Mouse (Mus musculus) megakaryocyte progenitor cell, adult 5-6 weeks (primary cell): ENCODE data around the gene Slc15a2. TPM values are rescaled to one million over a fixed set of nuclear protein-coding genes. Genes with fewer than 3 reads are reported as not detected.

Experiments used
- ATAC-seq: replicated peaks from 2 replicates; pipeline ENCODE4 v1.8.0; 2016; ENCODE audit warnings: mild to moderate bottlenecking, moderate TSS enrichment, inconsistent platforms; ENCODE audit not compliant: poor library complexity
- total RNA-seq, 2 experiments: library from RNA; stranded (forward) in 1 of 2; stranded (reverse) in 1 of 2; fragments of 157-497, 149-512 nt in 1 of 2; fragments of 200-1000 nt in 1 of 2; gene quantifications; 2 replicates each; pipeline versions ENCODE4 v1.2.3 to v1.2.4; 2015 to 2017

Slc15a2 gene
- total RNA-seq (2015) = 5.3 and 7.5 TPM in 2 replicates
- 8.0 and 10.3 TPM in 2 replicates for total RNA-seq (2017)

DNA sequence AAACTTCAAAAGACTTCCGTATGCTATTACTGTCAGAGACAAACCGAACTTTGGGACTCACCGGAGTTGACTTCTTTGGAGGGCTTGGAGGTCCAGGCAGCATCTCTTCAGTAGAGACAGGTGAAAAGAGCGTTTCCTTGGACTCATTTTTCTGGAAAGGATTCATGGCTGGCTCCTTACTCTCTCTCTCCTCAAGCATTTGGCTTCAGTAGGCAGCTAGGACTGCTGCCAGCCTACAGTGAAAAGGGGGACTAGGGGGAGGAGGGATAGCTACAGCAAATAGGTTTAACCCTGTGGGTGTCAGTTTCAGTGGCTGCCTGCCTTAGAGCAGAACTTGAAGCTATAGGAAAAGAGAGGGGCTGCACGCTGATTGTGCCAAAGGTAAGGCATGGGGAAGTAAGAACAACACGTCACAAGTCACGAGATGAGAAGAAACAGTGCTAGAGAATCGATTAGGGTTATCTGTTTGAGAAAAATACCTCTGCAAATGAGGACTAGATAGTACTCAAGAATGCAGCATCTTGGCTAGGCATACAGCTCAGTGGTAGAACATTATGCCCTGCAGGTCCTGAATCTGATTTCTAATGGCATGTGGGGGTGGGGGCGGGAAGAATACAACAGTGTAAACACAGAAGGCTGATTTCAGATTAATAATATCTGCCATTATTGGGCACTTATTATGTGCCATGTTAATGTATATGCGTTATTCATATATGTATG lies at the start of gene Slc15a2:
Slc15a2 (minus strand) TSS at position 369 of the 720 bp plus-strand sequence.
- ATAC-seq = no peak

DNA sequence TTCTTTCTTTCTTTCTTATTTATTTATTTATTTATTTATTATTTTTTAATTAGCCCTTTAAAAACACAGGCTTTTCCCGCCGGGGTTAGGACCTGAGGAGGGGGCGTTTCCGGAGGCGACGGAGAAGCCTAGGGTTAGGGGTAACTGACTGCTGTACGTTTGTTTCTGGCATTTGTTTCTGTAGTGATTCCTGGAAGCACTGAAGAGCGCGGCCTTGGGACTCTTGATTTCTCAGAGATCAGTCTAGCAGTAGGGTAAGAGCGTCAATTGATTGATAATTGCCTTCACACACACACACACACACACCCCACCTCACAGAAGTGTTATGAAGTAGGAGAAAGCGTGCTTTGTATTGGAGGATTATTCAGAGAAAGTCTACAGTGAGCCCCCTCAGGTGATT lies 44.1 kb upstream of the Slc15a2 start:
- no peak for ATAC-seq

DNA sequence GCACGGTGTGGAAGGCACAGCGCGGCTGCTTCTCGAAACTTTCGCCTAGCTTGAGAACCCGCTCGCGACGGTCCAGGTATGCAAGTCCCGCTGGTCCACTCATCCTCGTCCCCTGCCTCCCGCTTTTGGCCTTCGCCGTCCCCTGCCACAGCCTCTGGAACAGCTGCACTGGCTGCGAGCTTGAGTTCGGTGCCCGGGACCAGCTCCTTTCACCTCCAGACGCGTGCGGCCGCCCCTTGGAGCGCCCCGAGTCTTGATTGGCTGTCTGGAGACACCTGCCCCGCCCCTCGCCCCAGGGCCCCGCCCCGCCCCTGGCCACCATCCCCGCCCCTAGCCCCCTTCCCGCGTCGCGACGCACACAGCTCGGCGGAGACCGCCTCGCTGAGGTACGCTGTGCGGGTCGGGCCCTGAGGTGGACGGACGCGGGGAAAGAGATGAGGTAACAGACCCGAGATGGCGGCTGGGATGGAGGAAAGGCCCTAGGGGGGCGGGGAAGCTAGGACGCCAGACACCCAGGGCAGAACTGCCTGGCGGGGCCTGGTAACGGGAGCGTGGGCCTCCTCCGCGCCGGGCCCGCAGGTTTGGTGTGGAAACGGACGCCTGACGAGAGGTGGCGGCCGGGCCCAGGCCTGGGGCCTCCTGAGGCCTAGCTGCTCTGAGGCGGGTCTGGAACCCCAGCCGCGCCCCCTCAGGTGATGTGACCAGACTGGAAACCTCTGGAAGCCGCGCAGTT lies 43.5 kb upstream of the Slc15a2 start, which contains the start of gene Iqcb1:
Iqcb1 (plus strand) TSS at position 332 of the 733 bp plus-strand sequence.
- ATAC-seq = peak; percentile 96

DNA sequence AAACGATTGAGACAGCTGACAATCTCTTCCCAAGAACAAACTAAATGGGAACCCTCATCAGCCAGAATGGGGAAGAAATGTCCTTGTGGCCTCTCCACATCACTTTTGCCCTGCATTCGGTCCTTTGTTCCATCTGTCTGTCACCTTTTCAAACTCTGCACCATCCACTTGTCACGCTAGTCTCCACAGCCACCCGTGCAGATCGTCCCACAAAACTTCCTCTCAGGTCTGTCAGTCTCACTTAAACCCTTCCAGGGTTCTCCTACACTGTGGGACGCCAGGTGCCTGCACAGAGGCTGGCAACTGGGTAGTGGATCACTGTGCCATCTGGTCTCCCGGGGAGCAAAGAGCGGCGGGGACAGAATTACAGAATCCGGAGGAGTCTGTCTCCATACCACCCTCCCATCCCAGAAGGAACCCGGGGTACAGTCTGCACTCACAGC lies 42.9 kb upstream of the Slc15a2 start:
- ATAC-seq = no peak; the same call in 1 of the 2 replicates

DNA sequence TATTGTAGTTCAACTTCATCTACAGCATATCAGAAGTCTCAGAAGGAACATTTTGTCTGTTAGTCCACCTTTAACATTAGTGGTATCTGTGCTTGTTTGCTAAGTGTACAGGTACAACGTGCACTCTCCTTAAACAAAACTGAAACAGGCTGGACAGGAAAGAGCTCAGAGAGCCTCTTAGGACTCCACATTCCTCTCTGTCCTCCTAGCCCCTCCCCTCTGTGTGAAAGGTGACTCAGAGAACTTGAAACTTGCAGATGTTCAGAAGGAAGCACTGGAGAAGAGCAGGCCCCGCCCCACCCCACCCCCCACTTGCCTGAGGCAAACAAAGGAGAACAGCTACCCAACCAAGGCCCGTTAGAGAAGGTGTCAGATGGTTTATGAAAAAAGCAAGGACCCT lies 36.7 kb upstream of the Slc15a2 start:
- ATAC-seq = peak; percentile 80

DNA sequence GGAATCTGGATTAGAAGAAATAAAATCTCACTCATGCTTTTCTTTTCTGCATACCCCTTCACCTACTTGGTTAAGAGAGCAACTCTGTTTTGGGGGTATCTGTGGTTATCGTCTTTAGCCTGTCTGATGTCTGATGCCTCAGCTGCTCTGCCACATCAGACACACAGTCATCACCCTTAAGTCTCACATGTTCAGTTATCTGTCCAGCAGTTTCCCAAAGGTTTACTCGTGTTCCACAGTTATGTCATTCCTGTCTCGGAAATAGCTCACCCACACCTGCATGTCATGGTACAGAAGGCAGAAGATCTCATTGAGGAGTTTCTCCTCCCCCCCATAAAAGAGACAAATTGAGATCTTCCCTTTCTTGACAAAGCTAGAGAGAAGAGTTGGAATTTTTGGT lies 36.0 kb upstream of the Slc15a2 start:
- no peak for ATAC-seq

DNA sequence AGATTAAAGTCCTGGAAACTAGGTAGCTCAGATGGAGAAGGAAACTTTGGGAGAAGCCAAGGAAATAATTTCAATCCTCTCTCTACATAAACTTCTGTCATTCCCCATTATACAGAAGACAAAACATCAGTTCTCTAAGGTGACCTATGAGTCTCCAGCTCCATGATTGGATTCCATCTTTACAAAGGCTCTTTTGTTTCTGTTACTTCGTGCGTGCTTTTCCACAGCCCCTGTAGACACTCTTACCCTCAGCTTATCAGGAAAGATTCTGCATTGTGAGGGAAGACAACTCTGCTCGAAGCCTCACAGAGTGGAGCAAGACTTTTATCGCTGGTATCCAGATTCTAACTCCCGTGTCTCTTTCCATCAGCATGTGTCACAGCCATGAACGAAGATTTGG lies 35.3 kb upstream of the Slc15a2 start:
- ATAC-seq = no peak

DNA sequence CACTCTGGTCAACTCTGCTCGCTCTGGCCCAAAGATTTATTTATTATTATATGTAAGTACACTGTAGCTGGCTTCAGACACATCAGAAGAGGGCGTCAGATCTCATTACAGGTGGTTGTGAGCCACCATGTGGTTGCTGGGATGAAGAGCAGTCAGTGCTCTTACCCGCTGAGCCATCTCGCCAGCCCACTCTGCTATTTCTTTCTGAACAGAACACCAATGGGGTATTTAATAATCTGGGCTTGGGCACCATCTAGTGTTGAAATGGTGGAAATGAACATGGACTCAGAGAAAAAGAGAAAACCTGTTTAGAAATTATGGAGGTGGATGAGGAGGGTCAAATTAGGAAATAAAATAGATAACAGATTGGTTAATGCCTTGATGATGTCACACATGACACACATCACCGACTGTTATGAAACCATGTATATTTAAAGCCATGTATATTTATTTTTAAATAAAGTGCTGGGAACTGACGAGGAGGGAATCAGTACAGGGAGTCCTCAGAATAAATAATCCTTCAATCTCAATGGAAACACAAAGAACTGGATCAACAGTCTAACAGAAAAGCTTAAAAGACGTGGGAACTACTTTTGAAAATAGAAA lies 32.7 kb upstream of the Slc15a2 start:
- peak; percentile 98 for ATAC-seq

DNA sequence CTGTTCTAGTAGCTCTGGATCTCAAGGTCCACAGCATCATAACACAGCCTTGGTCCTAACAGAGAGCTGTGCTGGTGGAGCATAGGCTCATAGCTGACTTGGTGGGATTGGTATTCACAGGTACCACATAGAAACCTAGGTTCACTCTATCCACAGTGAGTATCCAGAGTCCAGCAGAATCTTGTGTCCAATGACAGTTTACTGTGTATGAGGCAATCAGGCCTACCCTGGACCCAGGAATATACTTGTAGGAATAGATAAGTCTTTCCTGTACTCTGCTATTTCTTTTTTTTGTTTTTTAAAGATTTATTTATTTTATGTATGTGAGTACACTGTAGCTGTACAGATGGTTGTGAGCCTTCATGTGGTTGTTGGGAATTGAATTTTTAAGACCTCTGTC lies 32.2 kb upstream of the Slc15a2 start:
- no peak for ATAC-seq

DNA sequence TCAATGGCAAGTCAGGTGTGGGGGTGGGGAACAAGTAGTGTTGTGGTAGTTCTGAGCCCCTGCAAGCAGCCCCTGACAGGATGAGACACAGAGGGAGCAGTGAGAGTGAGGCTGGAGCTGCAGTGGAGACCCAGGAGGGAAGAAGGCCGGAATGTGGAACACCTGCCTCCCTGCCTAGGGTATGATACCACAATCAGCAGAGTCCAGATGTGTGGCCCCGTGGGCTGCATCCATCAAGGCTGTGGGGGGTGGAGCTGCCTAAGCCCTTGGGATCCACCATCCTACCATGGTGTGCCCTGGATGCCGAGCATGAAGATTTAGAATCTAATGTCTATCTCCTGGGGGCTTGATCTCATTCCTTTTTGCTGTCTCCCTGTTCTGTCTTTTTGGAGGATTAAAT lies 28.9 kb upstream of the Slc15a2 start:
- ATAC-seq = no peak

DNA sequence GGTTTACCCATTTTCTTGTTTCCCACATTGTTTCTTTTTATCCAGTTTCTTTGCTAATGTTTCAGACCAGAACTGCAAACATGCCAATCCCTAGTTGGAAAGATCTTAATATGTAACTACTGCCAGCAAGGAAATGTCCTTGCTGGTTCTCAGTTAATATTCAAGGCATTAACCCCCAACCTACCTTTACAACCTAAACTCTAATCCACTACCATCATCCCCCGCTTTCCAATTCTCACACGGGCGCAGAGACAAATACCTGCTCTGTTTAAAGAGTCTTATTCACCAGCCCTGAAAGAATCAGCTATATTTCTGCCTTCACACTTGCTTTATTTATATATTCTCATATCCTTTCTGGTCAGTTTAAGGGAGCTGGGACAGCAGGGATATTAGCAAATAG lies 23.9 kb upstream of the Slc15a2 start:
- no peak for ATAC-seq

DNA sequence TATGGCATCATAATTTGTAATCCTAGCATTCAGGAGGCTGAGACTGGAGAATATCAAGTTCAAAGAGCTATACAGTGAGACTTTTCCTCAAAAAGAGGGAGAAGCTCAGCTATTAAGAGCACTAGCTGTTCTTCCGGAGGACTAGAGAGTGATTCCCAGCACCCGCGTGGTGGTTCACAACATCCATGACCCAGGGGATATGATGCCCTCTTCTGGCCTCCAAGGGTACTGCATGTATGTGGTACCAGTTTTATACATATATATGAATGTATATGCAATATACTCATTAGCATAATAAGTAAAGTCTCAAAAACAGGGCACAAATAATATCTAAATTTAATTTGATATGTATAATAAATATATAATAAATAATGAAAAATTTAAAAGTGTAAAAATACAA lies 17.6 kb upstream of the Slc15a2 start:
- ATAC-seq = no peak

DNA sequence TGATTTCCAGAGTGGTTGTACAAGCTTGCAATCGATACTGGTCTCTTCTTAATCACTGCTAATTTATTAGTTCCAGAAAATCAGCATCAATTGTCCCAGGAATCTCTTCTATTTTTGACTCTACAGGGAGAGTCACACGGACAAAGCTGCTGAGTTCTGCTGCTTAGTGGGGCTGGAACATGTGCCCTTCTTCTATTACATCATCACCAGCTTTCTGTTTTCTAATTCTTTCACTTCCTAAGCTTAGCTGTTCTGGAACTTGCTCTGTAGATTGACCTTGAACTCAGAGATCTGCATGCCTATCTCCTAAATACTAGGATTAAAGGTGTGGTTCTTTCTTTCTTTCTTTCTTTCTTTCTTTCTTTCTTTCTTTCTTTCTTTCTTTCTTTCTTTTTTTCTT lies 13.6 kb upstream of the Slc15a2 start:
- ATAC-seq = no peak

DNA sequence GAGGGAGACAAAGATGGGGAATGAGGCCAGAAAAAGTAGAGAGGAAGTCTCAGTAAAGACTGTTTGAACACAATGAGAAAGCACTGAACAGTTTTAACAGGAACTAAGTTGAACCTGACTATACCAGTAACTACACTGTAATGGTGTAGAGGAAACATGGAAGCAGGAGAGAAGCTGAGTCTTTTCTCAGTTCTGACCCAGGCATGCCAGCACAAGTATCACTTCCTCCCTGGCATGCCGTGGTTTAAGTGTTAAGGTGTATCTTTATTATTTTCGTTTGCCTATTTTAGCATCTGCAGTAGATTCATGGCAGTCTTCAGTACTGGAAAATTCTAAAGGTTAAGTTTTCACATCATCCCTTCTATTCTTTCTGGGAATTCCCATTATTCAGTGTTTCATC lies 10.2 kb upstream of the Slc15a2 start:
- 0 out of 2 replicates have a peak, but pooled peaks have one; percentile 31 for ATAC-seq

DNA sequence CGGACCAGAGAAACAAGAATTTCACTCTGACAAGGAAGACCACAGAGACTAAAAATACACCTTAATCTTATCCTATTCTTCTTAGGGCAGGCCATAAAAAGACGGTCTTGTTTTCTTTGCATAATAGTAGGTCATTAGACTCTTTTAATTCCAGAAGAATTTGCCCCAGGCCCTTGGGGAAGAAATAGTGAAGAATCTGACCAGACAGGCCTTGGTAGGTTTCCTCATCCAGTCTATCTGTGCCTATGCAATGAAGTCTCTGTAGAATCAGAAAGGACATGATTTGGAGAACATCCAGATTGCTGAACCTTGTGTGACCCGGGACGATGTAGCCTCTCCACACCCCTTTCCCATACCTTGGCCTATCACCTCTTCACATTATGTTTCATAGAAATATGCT lies 5.4 kb upstream of the Slc15a2 start:
- ATAC-seq = no peak

DNA sequence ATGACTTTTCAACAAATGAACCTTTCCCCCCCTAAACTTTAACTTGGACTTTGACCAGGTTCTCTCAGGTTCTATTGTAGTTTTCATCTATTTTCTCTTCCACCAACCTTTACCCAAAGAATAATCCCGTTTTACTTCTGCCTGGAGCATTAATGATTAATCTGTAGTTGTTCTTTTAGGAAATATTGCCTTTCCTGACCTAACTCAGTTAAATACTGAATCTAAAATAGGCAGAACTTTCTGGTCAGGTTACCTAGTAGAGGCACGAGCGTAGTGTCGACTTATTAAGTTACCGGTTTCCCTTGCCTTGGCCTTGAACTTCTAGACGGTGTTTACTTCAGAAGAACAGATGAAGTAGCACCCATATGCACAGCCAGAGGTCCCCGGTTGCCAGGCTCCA lies 1.7 kb upstream of the Slc15a2 start:
- ATAC-seq = no peak

DNA sequence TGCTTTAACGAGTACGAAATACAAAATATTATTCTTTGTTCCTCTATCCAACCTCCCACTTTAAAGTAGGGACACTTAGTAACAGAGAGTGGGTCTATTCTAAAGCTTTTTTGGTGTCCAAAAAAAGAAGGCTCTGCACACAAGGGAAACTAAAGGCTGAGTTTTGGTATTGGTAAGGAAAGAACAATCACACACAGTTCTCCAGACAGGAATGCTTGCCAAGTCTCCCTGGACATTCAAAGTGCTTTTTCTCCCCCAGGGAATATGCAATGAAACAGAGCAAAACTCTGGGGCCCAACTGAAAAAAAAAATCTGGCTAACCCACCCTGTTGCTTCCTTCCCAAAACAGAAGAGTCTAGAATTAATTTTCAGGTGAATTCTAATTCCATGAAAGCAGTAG lies 616 bp downstream of the Slc15a2 start:
- ATAC-seq = no peak

DNA sequence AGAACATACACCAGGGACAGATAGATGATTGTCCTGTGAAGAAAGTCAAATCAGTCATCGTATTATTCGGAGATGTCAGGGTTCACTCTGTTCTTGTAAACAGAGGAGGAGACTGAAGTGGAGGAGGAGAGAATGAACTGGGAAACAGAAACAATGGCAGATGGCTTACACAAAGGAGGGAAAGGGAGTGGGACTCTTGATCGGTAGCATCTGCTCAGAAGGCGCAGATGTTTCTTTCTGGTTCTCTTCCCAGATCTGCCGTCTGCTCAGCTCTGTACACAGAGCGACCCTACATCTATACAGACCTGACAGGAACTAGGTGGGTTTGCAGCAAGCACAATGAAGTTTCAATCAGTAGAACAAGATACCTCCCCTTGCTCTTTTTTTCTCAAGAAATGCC lies 9.1 kb downstream of the Slc15a2 start:
- ATAC-seq = no peak

DNA sequence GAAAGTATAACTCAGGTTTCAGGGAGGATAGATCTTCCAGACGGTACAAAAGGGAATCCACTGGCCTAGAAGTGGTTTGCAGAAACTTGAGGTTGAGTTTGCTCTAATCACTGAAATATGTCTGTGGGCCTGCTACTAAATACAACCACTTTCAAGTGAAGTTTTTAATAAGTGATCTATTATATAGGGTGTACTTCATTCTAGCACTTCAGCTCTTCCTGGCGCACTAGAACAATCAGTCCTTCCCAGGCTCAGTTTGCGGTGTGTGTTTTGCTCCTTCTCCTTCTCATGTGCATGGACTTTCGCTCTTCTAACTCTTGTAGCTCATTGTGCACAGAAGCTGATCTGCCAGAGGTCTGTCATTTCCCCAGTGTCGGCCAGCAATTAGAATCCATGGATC lies 11.8 kb downstream of the Slc15a2 start:
- no peak for ATAC-seq

DNA sequence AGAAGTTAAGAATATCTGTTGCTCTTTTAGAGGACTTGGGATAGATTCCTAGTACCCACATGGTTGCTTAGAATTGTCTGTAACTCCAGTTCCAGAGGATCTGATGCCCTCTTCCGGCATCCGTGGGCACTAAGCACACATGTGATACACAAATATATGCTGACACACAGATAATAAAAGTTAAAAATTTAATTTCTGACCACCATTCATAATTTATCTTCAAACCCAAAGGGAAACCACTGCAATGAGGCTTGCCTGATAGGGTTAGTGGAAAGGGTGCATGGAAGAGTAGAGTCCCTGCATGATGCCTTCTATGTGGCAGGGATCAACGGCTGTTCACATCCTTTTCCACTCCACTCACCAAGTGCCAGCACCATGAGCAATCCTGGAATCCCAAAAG lies 13.1 kb downstream of the Slc15a2 start:
- ATAC-seq = no peak

DNA sequence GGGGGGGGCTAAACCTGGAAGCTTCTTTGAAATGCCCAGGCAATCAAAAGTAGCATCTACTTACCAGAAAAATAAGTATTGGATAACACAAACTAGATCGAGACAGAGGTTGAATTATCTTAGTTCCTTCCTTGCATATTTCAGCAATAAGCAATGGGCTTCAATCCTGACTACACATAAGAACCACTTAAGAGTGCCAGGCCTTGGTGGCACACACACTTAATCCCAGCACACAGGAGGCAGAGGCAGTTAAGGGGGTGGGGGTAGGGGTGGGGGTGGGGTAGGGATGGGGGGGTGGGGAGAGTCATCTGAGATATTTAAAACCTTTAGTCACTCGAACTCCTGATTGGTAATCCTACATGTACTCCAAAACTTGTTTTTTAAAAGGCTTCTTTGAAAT lies 13.5 kb downstream of the Slc15a2 start:
- ATAC-seq = no peak

DNA sequence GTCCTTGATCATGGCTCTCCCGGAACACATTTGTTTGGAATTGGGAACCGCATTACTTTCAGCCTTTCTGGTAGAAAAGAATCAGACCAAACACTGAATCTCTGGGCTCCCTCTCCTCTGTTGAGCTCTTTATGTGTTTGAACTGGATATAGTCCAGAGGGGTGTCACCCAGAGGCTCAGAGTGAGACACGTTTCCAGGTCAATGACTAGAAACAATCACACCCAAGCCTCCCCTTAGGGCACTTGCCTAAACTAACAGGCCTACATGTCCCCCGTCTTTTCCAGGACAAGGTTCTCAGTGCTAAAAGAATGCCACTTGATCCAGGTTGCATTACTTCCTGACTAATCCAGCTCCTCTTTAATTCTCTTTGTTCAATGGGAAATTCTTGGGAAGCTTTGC lies 13.9 kb downstream of the Slc15a2 start:
- ATAC-seq = no peak
